Mouse (Mus musculus): ENCODE results near the gene Ctnnd2.

The Ctnnd2 gene

DNA sequence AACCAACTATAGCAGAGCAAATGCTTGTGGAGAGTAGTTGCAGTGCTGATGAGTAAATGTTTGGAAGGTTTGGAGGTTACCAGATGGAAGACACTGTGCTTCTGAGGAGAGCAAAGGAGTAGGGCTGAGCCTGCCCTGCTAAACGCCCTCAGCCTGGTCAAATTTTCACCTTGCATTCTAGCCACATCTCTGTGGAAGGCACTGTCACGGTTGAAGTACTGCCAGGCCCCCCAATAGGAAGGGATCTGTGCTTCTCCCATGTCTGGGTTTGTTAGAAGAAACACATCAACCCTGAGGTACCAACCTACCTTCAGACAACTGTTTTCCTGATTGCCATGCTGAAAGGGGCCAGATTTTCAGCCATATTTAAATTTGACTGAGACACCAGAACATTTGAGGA is 585.6 kb downstream of the Ctnnd2 start:
- DNase-seq: no peak

DNA sequence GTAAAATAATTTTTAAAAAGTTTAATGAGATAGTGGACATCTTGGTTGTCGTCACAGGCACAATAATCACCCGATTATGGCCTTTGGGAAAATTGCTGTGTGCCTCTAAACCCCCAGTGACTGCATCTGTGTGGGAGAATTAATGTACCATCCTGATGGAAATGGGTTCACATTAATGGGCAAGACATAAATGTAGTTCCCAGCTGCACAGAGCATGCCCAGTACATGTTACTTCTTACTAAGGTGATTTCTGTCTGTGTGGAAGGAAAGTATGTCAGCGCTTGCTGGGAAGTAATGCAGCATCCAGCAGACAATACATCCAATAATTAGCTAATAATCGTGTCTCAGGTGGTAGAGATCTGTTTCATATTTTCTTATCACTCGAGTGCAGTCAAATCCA is 589.8 kb downstream of the Ctnnd2 start:
- no peak for DNase-seq

DNA sequence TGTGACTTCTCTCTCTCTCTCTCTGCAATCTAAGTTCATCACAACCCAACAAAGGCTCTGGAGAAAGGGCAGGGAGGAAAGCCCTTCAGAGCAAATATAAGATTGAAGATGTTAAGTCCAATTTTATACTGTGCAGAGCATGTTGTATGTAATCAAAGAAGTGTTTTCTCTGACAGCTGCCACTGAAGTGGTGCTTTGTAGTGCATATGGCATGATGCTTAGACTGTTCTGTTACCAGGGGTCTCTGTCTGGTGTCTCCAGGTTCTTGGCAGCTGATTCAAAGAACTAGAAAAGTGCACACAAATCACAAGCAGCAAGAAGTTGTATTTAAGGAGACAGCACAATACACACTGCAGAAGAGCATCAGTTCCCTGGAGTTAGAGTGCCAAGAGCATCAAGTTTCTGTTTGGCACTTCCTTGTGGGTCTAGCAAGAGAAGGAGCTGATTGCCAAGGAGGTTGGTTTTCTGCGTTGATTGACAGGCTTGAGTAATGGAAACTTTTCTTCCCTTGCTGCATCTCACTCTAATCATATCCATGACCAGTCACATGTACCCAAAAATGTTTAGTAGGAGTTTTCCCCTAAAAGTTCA is 590.4 kb downstream of the Ctnnd2 start:
- DNase-seq: no peak

DNA sequence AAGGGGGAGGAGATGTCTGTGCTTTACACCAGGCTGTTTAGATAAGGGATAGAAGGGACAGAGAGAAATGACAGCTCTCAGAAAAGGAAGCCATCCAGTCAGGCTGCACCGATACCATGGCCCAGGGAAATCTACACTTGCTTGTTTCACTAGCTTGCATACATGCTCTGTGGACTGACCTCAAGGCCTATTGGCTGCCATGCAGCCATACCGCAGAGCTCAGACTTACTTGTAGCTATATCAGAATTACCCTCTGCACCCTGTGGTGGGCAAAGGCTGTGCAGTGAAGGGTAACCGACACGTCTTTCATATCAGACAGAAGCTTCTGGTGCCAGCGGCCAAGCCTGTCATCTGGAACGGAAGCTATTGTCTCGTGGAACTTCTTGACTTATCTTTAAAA is 604.5 kb downstream of the Ctnnd2 start:
- DNase-seq: no peak

DNA sequence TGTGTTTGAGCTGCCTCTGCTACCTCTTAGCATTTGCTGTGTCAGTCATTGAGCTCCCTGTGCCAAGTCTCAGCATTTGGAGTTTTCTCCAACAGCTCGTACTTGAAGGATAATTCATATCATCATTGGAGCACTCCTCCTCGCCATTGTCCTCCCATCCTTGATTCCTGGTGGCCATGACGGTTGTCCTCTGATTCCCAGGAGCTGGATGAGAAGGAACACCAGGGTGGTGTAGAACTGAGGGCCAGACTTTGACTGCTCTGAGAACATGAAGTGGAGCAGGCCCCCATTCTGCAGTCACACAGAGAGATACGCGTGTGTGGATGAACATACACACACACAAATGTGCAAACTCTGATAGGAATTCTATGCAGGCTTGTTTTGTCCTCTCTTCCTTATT is 605.4 kb downstream of the Ctnnd2 start:
- DNase-seq: no peak

DNA sequence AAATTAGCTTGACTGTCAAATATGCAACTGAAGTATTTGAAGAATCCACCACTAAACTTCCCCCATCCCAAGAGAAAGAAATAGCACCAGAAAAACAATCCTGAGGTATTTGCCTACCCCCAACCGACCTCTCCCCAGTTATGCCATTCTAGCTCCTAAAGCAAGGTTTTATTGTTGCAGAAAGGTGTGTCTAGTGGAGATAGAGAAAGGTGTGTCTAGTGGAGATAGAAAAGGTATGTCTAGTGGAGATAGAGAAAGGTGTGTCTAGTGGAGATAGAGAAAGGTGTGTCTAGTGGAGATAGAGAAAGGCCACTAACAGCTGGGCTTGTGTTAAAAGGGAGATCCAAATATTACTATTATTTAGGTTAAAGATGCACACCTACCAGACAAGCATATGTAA is 607.5 kb downstream of the Ctnnd2 start:
- DNase-seq: no peak

DNA sequence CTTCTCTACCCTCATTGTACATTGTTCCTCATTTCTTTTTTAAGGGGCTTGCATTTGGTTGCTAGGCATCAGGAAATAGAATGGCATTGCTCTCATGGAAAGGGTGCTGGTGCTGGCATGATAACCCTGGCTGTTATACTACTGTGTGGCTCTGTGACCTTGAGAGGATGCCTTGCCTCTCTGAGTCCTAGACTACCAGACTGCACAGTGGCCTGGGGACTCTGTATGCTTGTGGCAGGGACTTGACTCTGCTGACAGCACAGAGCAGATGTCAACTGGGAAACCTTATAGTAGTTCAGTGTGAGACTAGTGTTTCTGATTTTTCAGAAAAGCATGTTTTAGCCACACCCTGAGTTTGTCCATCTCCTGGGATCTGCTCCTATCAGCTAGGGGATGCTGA is 608.6 kb downstream of the Ctnnd2 start:
- DNase-seq: no peak

DNA sequence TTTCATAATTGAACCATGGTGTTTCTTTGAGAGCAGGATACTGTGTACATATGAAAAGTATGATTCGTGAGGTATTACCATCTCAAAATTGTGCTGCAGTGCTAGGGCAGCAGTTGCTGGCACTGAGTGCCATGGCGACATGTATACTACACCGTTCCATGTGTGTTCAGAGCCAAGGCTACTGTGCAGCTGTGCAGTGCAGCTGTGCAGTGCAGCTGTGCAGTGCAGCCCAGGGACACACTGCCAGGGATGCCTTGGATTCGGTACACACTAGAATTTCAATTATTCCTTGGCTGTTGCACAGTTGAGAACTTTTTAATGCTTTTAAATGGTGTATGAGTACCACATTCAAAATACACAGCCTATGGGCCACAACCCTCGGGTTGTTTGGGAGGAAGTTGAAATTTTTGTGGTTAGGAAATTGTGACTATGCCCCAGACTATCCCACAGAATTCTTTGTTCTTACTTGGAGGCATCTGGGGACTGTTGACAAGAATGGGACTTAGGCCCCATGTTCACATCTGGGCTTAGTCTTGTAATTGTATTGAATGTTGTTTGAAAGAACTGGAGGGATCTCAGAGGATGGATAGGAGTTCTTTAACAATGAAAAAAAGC is 613.4 kb downstream of the Ctnnd2 start:
- DNase-seq: no peak

DNA sequence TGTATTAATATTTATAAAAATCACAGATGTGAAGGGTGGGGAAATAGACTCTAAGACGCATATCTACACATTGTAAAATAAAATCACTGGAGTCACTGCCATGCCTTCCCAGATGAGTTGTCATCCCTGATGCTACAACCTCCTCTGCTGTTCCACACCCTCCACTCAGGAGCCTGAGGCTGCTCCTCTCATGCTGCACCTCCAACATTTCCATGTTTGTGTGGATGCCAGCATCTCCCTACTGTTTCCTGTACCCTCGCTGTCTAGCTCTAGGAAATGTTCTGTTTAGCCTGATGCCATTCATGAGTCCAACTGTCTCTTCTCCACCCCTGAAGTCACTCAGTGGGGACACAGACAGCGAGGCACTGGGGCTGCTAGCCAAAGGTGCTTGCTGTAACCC is 620.9 kb downstream of the Ctnnd2 start:
- no peak for DNase-seq

DNA sequence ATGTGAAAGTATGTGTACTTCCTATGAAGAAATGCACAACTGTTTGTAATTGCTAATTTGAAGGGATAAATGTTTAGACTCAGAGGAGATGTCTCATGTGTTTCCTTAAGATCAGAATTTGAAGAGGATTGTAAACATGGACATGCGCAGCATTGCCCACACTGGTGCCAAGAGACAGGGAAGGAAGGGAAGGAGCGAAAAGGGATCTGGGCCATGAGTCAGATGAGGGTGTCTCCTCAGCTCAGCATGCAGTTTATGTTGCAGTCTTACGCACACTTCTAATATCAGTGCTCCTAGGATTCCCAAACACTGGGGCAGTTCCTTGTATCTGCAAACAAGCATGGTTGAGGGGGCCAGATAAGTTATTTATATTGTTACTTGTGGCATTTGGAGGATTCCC is 623.3 kb downstream of the Ctnnd2 start:
- no peak for DNase-seq

DNA sequence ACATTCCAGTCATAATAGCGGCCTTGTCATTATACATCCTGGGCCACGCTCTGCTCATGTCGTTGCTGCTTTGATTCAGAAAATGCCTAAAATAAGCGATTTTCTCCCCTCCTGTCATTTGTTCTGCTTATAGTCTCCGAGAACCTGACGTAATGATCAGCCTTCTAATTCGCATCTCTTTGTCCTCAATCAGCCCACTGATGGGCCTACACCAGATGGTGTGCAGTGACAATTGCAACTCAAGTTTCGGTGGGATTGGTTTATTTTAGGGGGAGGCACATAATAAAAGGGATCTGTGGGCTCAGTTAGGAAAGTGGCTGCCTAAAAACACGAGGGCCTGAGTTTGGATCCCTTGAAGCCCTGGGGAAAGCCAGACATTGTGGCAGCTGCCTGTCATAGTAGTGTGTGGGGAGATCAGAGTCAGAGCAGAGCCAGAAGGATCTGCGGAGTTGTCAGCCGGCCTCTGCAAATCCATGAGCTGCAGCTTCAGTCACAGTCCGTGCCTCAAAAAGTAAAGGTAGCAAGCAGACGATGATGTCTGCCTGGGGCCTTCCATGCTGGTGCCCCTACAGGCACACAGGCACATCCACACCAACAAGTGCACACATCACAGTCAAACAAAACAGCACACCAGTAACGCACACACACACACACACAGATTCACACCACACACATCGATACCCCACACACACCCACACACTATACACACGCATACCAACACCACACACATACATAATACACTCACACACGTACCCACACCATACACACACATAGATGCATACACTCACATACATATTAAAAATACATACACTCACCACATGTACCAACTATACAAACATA is 655.3 kb downstream of the Ctnnd2 start:
- no peak for DNase-seq

DNA sequence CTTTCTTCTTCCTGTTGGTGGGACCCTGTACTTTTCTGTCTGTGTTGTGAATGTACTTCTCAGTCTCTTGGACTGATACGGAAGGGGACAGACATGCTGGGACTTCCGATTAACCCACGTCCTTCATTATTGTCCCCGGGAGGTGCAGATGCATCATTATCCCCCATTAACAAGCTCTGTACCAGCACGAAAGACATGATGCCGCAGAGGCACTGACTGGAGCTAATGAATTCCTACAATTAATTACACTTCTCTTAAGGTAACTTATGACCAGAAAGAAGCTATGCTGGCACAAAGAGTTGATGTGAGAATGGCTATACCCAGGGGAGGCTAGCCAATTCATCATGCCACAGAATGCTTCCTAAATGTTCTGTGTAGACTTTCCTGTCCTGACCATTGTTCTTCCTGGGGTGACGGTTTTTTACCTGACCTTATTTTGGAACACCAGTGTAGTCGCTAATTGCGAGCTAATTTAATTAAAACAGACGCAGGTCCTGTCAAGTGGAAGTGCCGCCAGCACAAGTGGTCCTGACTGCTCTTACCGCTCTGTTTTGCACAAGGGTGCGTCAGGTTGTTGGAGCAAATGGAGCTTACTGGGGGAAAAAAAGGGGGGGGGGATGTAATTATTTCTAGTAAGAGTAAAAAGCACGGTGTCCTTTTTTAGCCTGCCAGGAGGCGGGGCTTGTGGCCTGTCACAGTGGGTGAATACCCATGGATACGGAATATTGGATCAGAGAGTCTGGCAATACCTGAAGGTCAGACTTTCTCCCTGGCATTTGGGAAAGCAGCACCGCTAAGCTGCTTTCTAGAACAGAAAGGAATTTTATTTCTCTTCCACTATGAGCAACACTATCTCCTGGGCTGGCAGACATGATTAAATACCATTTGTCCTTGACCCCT is 685.1 kb downstream of the Ctnnd2 start:
- DNase-seq: no peak

DNA sequence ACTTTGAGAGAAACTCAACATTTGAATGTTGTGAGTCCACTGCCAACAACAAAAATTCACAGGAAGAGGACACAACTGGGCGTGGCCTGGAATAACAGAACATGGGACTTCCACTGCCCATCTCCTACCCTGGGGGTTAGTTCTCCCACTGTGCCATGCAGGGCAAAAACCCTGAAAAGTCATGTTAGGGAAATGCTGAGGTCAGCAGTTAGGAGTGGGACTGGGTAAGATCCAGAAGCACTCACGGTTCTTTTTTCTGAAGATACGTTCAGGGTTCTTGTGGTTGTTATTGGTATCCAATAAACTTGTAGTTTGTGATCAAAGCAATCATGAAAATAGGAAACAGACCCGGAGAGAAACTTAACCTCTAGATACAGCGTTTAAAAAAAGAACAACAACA is 695.0 kb downstream of the Ctnnd2 start:
- DNase-seq: no peak

DNA sequence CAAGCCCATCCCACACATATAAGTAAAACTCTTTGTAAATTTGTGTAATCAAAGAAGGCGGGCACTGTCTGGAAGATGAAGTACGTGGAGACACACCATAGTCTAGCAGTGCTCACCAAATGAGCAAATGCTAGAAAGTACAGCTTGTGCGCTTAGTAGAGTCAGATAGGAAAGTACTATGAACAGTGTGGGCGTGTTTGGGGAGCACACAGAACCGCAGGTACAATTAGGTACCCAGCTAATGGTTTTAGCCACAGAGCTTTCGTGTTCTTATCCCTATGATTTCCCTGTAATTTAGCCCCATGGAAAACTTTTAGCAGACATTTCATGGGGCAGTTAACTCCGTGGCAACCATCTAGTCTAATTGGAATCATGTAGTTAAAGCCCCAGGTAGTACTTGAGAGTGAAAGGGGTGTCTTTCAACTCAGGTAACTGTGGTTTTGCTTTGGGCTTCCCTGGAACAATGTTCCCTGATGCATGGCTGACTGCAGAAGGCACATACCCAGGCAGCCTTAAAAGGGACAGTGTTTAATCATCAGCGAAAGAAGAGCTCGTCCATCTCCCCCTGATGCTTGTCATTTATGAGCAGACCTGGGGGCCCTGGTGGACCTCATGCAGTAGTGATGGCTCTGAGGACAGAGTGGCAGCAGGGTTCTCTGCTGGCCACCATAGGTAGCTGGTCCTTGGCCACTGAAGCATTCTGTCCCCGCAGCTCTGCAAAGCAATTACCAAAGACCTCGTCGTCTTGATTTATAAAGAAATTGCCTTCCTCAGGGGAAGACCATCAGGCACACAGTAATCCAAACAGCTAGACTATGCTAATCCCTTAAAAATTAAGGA is 697.5 kb downstream of the Ctnnd2 start:
- DNase-seq: no peak

DNA sequence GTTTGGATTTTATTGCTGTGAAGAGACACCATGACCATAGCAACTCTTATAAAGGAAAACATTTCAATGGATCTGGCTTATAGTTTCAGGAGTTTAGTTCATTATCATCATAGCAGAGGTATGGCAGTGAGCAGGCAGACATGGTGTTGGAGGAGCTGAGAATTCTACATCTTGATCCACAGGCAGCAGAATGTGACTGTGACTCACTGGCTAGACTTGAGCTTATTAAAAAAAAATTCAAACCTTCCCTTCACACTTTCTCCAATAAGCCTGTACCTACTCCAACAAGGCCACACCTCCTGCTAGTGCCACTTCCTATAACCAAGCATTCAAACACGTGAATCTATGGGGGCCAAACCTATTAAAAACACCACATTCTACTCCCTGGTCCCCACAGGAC is 703.1 kb downstream of the Ctnnd2 start:
- no peak for DNase-seq

DNA sequence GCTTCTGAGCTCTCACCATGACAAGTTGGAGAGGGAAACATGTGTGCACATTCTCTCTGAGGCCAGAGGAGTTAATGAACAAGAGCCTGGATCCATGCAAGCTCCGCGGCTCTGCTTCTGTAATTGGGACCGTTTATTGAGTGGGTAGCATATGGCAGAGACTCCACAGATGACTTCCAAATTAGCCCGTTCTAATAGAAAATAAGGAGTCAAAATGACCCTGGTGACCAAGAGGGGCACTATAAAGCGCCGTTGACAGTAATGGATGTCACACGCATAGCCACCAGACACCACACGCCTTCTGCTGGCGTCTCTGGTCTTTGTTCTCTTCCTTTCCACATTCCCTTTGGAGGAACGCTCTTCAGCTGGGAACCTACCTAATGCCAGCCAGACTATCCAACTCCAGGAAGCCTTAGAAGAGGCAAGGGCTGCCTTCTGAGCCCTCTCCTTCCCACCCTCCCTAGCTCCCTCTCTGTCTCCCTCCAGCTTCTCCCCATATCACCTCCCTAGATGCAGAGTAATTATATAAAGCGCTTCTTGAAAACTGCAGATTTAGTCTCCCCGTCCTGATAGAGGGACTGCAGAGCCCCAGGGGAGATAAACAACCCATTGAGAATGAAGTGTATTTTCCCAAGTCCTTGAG is 712.4 kb downstream of the Ctnnd2 start:
- DNase-seq: no peak

DNA sequence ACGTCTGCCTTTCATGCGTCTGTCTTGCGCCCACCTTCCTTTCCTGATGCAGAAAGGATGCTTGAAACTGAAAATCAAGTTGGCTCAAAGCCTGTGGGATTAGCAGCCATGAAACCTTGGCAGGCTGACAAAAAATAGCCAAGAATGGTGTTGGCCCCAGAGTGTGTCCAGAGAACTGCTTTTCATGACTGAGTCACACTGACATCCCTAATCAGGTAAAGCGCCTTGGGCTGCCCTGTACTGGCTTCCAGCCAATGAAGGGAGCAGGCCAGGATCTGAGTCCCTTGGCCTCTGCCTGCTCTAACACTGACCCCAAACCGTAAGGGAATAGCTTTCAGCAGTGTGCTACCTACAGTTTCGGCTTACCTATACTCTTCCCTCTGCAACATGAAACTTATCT is 713.0 kb downstream of the Ctnnd2 start:
- no peak for DNase-seq

DNA sequence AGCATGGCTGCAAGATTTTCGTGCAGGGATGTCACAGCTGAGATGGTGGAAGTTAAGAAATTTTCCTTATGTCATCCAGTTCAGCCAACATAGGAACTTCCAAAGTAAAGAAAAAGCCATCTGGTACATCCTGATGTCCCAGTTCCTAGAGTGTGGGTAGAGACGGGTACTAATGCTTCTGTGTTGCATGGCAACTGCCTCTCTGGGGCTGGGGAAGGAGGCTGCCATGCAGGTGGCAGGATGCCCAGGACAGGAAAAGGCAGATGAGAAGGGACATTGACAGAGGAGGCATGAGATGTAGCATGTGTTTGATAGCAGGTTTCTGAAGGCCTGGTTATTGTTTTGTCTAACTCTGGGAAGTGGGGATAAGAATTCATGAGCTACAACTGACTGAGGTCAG is 715.2 kb downstream of the Ctnnd2 start:
- no peak for DNase-seq

DNA sequence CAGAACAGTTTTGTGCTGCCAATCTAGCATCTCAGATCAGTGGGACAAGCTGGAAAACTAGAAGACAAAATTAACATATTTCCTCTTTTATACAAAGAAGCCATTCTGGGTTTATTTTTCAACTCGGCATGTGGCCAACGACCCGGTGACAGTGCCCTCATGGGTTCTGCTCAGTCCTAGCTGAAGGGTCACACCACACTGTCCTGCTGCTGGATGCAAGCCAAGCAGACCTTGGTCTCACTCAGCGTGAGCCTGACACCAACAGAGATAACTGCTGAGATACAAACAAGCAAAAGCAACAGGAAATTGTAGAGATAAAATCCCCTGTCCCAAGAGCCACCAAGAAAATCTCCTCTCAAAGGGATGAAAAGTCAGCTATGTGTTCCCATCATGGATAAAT is 719.6 kb downstream of the Ctnnd2 start:
- peak; percentile 1 to 5 for DNase-seq

DNA sequence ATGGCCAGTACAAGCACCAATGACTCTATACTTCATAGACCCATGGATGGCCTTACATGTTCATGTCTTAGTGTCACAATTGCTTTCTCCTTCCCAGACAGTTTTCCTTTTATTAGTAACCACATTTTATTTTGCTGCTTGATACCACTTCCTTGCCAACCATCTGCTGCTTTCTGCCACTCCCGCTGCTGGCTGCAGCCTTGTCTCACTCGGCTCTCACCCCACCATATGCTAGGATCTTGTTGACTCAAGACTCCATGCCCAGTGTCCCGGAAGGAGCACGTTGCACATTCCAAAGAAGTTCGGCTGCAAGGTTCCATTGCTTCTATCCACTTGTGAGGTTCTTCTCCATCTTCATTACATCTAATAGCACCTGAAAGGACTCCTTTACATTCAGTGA is 722.7 kb downstream of the Ctnnd2 start:
- DNase-seq: no peak

DNA sequence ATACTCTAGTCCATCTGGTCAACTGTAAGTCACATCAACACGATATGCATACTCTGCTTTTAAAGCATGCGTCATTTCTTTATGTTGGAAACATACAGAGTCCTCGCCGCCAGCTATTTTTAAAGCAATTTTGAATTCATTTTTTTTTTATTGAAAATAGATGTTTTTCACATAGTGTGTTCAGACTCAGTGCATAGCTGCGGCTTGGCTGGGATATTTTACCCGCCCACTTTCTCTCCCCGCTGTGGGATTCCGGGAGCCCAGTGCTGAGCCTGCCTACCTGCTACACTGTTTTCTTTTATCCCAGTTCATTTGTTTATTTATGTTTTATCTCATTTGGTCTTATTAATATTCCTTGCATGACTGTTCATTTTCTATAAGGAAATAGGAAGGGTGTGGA is 724.9 kb downstream of the Ctnnd2 start:
- DNase-seq: no peak

DNA sequence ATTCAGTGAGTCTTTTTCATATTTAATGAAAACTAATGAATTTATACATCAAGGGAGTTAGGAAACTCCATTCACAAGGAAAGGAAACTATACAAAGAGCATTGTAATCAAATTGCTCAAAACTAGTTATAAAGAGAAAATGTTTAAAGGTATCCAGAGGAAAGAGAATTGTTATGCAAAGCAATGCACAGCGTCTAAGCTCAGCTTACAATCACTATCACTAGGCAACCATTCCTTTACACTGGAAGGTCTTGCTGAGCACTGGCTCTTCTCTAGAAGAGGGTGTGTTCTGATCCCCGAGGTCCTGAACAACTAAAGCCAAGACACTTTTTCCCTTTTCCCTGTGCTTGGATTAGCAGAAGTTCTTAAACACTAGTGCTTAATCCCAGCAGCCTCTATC is 735.6 kb downstream of the Ctnnd2 start:
- DNase-seq: no peak
